Mouse (Mus musculus): ENCODE results near the gene Cdc14b.
A peak's percentile ranks its signal among the peaks of the same experiment; 100 is the strongest.

Gene Cdc14b

DNA sequence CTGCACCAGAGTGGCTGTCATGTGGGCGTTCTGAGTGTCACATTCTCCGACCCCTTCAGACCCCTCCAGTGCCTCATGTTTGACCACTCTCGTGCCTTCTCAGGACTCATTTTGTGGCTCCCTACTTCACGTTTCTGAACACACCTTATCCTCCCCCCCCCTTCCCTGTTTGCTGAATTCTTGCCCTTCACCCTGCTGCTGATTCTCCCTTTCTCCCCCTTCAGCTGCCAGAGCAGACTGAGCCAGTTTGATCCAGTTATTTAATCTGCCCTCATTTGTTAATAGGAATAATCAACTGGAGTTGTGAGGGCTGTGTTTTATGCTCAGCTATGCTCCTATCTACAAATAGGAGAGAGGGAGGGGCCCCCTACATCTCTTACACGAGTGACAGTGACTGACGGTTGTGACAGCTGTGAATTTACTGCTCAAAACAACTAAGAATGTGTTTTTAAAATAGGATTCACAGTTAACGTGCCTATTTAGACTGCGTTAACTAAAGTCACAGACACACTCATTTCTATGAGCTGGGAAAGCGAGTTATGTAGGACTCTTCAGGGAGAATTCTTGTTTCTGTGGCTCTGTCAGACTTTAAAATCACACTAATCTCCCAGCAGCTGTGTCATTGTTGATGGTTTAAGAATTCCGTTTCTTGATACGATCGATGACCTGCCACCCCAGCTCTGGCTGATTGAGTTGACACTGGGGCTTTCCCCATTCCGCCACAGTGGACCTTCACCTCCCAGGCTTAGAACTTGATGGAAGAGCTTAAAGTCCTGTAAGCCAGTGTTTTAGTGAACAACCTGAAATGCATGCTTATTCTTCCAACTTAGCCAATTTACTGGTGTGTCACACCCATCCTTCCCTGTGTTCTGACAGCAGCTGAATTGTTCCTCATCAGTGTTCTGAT is 96.1 kb downstream of the Cdc14b start:
- DNase-seq (ENCODE audit: low spot score in 2 of 2), result no peak

DNA sequence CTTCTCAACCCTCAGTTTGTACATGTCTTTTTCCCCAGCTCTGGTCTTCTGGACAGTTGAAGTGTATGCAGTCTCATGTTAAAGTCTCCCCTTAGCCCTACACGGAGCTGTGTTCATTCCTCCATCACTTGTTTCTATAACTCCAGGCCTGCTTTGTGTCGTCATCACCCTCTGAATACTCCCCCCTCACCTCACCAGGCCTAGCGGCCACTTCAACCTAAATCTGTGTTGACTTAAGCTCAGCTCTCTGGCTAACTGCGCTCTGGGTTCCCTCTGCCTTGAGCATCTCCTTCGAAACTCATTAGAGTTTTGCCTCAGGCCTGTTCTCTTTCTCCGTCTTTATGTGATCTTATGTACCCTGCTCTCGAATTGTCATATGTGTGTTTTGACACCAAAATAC is 97.1 kb downstream of the Cdc14b start:
- no peak for DNase-seq (ENCODE audit: low spot score in 2 of 2)

DNA sequence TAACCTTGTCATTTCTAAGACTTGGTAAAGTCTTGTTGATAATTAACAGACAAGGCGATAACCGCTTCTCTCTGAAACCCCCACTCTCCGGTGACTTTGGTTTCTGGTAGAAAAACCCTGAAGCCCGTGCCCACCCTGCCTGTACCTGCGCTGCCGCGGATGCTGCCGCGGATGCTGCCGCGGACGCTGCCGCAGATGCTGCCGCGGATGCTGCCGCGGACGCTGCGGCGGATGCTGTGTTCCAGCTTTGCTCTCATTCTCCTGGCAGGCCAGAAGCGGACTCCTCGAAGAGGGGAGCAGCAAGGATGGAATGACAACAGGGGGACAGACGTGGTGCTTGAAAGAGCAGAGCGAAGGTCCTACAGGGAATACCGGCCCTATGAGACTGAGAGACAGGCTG is 105.3 kb downstream of the Cdc14b start:
- no peak for DNase-seq (ENCODE audit: low spot score in 2 of 2)

DNA sequence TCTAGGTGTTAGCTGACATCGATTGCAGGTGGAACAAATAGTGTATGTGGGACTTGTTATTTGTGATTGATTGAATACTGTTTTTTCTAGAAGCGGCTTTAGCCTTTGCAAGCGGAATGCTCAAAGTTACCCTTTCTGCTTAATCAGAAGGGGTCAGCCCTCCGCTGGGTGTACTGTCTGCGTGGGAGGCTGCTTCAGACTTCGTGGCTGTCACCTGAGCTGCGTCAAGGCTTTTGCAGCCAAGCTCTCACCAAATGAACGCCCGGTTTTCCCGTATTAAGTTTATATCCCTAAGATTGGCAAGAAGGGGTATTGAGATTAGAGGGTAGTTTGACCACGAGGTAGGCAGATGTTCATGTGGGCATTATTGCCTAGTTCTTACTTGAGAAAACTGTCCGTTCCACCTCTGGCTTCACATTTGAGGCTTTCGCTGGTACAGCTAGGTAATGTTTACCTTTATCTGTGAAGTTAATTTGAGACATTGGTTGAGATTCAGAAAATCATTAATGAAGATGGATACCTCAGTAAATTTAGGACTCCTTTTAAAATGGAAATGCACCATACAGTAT is 111.9 kb downstream of the Cdc14b start:
- no peak for DNase-seq (ENCODE audit: low spot score in 2 of 2)

DNA sequence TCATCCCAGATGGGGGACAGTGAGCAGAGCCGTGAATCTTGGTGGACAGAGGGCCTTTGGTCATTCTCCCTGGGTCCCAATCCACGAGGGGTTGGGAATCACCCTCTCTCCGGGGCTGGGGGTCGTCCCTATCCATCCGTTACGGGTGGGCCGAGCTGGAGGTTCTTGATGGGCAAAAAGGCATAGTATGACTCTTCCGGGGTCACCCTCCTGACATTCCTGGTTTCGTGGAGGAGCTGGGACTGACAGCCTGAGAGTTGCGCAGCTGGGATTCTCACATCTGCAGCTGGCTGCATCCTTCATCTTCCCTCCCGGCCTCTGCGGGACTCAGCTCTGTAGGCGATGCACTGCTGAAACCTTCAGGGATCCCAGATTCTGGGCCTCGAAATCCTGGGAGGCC is 112.5 kb downstream of the Cdc14b start:
- no peak for DNase-seq (ENCODE audit: low spot score in 2 of 2)

DNA sequence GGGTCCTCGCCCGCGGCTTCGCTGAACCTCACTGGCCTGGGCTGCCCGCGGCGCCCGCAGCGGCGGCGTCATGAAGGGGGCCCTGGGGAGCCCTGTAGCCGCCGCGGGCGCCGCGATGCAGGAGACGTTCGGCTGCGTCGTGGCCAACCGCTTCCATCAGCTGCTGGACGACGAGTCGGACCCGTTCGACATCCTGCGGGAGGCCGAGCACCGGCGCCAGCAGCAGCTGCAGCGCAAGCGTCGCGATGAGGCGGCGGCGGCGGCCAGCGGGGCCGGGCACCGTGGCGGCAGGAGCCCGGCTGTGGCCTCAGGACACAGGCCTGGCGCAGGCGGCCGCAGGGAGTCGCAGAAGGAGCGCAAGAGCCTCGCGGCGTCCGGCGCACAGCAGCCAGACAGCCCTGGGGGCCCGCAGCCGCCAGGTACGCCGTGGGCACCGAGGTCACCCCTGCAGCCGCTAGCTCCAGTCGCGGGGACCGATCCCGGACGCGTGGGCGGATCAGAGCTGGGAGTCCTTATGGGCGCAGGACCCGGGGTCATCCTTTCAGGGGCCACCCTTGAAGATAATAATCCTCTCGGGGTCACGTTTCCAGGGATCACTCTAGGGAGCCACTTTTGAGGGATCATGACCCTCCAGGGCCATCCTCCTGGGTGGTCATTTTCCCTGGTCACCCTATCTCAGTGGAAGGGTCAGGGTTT is 113.0 kb downstream of the Cdc14b start:
- peak in 1 of 2 experiments; percentile 79 for DNase-seq (ENCODE audit: low spot score in 2 of 2)

DNA sequence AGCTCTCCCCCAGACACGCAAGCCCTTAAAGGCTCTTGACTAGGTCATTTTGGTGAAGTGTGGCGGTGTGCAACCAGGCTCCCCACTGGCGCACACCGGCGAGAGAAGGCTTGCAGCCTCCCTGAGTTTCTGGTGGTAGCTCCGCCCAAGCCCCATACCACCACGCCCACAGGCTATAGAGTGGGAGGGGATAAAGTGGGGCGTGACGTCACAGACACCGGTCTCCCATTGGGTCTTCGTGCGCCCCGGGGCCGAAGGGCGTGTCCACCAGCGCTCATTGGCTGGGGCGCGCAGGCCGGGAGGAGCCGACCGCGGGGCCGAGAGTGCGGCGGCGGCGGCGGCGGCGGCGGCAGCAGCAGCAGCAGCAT is 113.6 kb downstream of the Cdc14b start, which contains the start of gene Habp4:
TSS of gene Habp4 (plus strand) at position 277 of the 368 bp plus-strand sequence.
- peak; percentile 99 for DNase-seq (ENCODE audit: low spot score in 2 of 2)

DNA sequence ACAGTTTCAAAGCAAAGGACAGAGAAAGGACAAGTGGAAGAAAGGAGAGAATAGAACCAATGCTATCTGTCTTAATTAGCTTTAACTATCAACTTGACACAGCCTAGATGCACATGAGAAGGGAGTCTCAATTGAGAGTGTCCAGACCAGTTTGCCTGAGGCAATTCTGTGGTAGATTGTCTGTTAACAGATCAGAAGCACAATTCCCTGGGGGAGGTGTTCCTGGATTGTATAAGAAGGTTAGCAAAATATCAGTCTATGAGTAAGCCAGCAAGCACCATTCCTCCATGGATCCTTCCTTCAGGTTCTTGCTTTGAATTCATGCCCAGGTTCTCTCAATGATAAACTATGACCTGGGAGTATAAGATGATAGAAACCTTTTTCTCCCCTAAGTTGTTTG is 118.1 kb downstream of the Cdc14b start:
- no peak for DNase-seq (ENCODE audit: low spot score in 2 of 2)

DNA sequence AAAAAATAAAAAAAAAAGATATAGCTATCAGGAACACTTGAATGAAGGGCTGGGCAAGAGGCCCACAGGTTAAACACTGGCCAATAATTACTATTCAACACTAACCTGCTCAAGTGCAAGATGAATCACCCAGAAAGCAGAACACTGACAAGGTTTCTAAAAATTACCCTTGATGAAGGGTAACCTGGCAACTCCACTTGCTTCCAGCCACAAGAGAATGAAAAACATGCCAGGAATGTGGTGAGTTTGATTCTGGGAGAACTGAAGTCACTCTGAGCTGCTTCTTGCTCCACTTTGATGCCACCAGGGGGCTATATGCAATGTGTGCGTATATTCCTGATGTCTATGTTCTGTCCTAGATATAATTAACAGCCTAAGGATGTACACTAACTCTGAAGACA is 119.9 kb downstream of the Cdc14b start:
- DNase-seq (ENCODE audit: low spot score in 2 of 2), result no peak

DNA sequence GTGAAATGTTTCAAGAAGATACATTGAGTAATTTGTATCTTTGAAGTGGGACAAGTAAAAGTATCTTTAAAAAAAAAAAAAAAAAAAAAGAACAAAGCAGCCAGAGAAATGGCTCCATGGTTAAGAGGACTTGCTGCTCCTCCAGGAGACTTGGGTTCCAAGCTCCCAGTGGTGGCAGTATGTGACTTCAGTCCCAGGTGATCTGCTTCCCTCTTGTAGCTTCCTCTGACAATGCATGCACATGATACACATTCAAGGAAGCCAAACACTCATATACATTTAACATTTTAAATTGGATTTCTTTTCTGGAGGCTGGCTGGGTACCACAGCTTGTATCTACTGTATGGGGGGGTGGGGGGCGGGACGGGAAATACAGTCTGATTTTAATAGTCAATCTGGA is 120.4 kb downstream of the Cdc14b start:
- no peak for DNase-seq (ENCODE audit: low spot score in 2 of 2)

DNA sequence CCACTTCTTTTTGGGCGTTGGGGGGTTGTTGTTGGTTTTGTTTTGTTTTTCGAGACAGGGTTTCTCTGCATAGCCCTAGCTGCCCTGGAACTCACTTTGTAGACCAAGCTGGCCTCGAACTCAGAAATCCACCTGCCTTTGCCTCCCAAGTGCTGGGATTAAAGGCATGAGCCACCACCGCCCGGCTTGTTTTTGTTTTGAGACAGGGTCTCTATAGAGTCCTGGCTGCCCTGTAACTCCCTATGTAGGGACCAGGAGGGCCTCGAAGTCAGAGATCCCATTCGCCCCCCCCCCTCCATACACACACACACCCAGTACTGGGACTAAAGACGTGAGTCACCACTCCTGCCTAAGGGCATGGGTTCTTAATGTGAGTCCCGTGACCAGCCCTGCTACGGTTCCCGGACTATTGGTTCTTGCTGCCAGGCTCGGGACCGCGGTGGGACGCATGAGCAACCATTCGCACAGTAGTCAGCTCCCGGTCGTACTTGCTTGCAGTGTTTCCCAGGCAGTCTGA is 121.3 kb downstream of the Cdc14b start:
- DNase-seq (ENCODE audit: low spot score in 2 of 2), result peak; percentile 42 to 77

DNA sequence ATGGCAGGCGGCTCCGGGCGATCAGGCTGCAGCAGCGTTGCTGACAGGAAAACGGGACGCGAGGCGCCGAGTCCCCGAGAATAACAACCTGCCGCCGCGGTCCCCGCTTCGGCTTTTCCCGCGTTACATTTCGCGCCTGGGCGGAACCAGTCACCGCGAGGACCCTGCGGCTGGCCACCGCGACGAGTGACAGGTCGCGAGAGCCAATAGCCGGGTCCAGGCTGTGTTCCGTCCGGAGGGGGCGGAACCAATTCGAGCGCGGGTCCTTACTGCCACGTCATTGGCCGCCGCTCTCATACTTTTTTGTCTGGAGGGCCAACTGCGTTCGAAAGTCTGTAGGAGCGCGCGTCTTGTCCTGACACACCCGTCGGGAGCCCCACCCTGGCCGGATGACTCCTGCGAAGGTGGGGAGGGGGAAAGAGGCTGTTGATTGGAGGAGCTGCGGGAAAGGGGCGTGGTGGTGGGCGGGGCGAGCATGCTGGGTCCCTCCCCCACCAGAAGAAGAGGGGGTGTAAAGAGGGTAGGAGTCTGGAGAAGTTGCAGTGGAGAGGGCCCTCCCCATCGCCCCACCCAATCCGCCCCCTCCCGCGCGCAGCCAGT is 121.9 kb downstream of the Cdc14b start, which contains the start of gene Zfp367:
TSS of gene Zfp367 (minus strand) at position 120 of the 600 bp plus-strand sequence.
- peak; percentile 98 to 99 for DNase-seq (ENCODE audit: low spot score in 2 of 2)

DNA sequence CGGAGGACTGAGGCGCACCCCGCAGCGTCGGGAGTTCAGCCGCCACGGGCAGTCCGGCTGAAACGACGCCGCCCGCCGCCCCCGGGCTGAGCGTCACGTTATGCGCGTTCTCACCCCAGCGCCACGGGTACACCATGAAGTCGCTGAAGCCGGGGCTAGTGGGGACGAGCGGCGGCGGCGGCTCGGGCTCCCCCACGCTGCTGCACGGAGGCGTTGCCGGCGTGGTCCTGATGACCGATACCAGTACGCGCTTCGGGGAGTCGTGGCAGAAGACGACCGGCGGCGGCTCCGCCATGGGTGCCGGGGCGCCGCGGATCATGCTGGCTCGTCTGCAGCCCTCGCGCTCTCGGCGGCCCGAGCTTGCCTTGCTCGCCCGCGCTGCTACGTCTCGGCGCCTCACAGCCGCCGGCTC is 122.4 kb downstream of the Cdc14b start:
- DNase-seq (ENCODE audit: low spot score in 2 of 2), result peak in 1 of 2 experiments; percentile 42

DNA sequence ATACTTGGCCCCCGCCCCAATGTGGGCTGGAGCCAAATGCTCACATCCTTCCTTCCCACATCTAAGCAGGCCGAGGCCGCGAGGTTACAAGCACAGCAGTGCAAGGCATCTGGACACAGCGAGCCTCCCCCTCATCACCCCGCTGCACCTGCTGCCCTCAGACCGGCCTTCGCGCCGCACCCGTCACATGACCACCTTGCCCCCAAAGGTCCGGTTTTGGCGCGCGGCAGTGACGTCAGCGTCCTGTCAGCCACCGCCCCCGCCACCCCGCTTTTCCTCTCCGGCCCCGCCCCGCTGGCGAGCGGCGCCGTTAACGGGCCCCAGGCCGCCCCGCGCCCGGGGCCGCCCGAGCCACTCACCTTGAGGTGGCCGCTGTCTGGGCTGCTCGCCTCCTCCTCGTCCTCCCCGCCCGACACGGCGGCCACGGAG is 122.8 kb downstream of the Cdc14b start:
- DNase-seq (ENCODE audit: low spot score in 2 of 2), result peak; percentile 90 to 95

DNA sequence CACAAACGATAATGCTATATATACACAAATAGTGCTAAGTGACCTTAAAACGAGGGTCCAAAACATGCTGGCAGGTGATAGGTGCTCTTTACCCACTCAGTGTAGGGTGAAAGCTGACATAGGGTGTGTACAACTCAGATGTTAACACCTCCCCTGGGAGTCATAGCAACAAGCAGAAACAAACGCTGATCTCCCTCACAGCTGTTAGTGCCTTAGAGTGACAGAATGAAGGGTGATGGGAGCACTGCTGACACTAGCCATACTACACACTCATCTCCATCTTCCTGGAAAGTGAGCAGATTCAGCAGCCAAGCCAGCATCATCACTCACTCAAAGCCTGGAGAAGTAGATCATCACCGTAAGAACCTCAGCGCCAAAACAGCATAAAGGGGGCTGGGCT is 125.0 kb downstream of the Cdc14b start:
- no peak for DNase-seq (ENCODE audit: low spot score in 2 of 2)
